Mouse (Mus musculus) left cerebral cortex, adult 11 months (tissue): ENCODE data around the gene Gltpd2.
"Not testable (repeated sequence)": the region's sequence is repeated elsewhere in the genome, so short reads cannot be mapped to it uniquely, and the experiment has no call there.

Experiments used
- DNase-seq: peaks from one replicate; pipeline ENCODE4 v3.0.0; 2022; ENCODE audit warnings: low spot score

Gene Gltpd2

DNA sequence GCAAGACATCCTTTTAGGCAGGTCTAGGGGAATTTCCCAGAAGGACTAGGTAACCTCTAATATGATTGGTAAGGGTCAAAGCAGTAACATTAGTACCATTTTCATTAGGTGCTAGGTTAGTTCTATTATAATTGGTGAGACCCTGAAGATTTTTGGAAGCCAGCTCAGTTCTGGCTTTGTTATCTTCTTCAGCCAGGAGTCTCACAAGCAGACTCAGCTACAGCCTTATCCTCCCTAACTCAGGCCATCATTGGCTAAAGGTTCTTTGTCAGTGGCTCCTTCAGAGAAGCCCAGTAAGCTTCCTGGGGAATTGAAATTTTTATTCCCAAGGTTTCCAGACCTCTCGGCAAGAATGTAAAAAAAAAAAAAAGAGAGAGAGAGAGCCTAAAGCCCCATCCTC lies 560 bp upstream of the Gltpd2 start:
- no peak for DNase-seq

DNA sequence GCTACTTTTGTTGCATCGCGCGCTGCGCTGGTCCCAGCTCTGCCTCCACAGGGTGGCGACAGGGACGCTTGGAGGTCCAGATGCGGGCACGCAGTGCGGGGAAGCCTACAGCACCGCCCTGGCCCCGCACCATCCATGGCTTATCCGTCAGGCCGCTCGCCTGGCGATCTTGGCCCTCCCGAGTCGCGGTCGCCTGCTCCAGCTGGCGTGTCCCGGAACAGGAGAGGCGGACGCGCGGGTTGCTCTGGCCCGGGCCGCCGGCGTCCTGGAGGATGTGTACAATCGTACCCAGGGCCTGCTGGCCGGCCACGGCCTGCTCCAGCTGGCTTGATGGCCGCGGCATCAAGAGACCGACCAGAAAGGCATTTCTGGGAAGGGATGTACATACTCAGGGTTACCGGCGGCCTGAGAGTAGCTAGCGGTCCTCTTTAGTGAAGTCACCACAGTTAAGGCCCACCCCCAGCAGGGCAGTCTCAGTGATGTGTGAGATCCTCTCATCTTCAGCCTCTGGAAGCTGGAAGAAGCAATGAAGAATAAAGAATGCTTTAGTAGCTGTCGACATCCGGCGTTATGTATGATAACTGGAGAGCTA lies 1.3 kb downstream of the Gltpd2 start:
- no peak for DNase-seq

DNA sequence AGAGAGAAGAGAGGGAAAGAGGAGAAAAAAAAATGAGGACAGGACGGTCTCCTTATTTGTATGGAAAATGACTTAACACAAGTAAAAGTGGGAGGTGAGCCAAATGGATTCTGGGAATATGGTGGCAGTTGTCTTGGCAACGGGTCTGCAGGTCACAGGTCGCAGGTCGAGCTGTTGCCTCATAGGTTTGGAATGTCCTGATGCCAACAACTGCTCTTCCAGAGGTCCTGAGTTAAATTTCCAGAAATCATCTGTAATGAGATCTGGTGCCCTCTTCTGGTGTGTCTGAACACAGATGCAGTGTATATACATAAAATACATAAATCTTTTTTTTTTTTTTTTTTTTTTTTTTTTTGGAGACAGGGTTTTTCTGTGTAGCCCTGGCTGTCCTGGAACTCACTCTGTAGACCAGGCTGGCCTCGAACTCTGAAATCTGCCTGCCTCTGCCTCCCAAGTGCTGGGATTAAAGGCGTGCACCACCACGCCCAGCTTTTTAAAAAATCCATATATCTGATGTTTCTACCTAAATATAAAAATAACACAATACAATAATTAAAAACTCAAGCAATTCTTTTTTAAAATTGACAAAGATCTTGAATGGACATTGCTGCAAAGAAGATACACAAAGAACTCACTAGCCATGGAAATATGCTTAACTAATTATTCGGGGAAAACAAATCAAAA lies 4.5 kb downstream of the Gltpd2 start:
- DNase-seq = not testable (repeated sequence)

DNA sequence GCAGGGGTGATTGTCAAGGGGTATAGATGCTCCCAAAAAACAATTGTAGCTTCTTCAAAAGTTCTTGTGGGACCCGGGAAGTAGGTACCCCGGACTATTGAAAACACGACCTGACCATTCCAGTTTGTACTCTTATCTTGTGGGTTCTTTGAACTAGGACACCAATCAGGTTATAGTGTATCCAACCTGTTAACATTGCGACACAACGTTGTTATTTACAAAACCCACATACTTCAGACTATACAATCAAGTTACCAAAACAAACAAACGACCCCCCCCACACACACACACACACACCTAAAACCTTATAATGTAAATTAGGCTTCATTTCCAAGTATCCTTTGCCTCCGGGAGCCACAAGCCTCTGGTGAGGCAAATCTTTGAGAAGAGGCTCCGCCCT lies 5.8 kb downstream of the Gltpd2 start:
- DNase-seq = no peak

DNA sequence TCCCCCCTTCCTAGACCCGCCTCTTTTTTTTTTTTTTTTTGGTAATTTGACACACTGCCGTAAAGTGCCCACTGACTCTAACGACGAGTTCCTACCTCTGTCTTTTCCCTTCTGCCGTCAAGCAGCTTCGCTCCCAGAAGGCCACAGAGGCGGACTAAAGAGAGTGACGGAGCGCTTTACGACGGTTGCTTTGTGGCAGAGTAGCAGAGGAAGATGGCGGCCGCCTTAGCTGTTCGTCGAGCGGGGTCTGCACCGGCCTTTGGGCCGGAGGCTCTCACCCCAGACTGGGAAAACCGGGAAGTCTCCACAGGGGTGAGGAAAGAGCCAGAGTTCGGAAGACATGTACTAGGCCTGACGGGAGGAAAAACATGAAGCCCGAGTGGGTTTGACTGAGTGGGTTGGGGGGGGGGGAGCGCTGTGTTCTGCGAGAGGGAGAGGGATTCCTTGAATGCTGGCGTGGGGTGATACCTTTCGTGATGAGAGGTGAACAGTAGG lies 6.2 kb downstream of the Gltpd2 start, which contains the start of gene Psmb6:
TSS of gene Psmb6 (plus strand) at position 184 of the 495 bp plus-strand sequence.
- peak; percentile 91 for DNase-seq

DNA sequence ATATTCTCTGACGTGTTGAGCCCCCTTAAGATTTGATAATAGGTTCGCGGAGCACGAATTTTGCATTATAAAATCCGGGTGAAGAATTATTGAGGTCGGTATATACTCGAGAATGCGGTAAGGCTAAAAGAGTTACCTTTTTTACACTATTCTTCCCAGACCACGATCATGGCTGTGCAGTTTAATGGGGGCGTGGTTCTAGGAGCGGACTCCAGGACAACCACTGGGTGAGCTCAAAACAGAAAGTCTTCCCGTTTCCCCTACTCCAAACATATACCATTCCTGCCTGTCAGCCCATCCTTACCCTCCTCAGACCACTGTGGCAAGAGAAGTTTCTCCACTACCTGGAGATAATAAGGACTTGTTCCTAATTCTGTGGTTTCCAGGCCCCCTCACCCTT lies 6.7 kb downstream of the Gltpd2 start:
- no peak for DNase-seq

DNA sequence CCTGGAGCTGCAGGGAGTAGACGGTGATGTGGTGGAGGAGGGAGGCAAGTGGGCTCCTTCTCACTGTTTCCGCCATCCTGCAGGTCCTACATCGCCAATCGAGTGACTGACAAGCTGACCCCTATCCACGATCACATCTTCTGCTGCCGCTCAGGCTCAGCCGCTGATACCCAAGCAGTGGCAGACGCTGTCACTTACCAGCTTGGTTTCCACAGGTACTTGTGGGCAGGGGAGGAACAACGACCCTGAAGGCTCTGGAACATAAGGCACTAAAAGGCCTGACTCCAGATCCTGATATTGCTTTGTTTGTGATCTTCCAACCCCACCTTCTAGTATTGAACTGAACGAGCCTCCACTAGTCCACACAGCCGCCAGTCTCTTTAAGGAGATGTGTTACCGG lies 7.2 kb downstream of the Gltpd2 start:
- DNase-seq = no peak

DNA sequence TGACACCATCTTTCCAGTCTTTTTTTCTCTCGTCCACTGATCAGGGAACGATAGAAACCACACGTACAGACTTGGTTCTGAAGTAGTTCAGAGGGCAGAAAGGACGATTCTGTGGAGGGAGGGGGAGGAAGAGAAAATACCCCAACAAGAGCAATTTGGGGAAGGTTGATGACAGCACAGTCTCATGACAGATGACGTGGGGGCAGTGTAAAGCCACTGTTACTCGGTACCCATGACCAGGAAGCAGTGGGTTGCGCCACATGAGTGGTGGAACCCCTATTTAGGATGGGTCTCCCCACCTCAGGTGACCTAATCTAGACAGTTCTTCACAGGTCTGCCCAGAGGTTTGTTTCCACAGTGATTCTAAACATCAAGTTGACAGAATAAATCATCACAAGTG lies 9.6 kb downstream of the Gltpd2 start:
- no peak for DNase-seq

DNA sequence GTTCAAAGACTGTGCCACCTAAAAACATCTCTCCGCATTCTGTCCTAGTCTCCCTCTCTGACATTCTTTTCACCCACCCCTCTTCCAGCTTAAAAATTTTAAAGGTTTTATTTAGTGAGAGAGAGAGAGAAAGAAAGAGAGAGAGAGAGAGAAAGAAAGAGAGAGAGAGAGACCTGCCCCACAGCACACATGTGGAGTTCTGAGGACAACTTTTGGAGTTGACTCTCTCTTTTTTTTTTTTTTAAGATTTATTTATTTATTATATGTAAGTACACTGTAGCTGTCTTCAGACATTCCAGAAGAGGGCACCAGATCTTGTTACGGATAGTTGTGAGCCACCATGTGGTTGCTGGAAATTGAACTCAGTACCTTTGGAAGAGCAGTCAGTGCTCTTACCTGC lies 12.1 kb downstream of the Gltpd2 start:
- not testable (repeated sequence) for DNase-seq

DNA sequence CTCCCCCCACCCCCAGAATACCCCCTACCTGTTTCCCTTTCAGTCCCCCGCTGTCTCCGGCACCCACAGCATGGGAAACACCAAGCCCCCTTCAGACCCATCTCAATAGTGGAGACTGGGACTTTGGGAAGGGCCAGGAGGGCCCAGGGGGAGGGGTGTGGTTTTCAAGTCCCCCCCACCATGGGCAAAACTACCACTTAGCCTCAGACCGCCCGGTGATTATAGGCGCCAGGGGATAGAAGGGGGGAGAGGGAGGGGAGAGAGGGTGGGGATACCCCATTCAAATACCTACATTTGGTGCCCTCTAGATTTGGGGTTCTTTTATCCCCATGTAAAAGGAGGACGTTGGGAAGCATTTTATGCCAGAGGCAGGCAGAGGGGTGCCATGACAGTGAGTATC lies 13.8 kb downstream of the Gltpd2 start, which contains the start of gene Gm40193:
TSS of gene Gm40193 (minus strand) at position 101 of the 400 bp plus-strand sequence.
- DNase-seq = no peak

DNA sequence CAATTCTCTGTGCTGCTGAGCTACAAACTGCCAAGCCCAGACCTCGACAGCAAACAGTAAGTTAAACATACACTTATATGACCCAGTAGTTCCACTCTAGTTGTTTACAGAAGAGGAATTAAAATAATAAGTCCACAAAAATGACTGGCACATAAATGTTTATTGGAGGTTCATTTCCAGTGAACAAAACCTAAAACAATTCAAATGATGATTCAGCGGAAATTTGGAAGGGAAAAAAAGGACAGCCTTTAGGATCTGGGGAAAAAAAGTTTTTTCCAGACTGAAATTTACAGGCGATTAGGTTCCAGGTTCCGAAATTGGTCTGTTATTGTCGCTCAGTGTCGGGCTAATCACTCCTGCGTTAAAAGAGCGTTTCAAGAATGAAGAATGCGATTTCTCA lies 20.4 kb downstream of the Gltpd2 start:
- no peak for DNase-seq

DNA sequence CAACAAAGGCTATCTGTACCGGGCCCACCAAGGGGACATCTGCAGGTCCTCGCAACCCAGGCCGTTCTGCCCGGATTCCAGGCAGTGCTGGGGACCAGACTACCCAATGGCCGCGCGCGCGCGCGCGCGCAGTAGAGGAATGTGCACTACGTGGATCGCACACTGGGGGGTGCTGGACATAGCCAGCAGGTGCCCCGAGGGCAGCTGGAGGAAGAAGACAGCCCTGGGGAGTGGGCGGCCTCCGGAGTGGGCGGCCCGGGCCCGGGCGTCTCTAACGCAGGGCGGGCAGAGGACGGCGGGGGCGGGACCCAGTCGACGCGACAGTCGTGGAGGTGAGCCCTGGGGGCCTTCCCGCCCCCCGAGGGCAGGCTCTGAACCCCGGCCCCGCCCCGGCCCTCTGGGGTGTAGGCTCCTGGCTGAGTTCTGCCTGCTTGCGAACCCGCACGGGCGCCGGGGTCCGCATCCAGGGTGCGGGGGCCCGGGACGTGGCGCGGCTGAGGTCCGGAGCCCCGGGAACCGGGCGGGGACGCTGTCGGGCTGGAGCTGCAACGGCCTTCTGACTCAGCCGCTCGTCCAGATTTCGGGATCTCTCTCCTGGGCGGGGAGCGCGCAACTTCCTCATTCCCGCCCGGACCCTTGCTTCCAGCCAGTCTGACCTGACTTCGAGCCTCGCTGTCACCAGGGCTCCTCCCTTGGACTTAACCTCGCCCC lies 21.0 kb downstream of the Gltpd2 start, which contains the start of gene Pld2:
TSS of gene Pld2 (plus strand) at position 188 of the 711 bp plus-strand sequence.
- peak; percentile 53 for DNase-seq

DNA sequence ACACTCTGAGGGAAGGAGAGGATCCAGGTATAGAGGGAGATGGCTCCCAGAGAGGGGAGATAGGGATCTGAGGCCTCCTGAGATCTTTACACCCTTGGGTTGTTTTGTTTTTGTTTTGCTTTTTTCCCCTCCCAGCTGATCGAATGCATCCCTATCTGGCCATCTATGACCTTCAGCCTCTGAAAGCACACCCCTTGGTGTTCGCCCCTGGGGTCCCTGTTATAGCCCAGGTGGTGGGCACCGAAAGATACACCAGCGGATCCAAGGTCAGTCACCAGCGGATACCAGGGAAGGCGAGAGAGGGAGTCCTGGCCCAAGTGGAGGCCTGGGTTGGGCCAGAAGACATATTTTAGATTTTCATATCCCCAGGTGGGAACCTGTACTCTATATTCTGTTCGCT lies 21.9 kb downstream of the Gltpd2 start:
- DNase-seq = no peak

DNA sequence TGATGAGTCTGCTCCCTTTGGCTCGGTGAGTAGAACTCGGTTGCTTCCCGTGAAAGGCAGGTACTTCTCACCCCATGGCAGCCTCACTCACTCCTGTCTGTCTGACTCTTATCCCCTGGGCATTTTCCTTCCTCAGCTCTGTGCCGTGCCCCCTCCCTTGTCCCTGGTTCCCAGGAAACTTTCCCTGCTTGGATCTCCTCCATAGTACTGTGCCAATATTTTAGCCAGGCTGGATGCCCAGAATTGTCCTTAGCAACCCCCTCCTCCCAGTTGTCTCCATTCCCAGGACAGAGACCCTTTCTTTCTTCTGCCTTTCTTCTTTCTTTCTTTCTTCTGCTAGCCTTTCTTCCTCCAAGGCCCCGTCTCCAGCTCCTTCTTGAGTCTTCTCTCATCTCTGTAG lies 22.4 kb downstream of the Gltpd2 start:
- DNase-seq = no peak

DNA sequence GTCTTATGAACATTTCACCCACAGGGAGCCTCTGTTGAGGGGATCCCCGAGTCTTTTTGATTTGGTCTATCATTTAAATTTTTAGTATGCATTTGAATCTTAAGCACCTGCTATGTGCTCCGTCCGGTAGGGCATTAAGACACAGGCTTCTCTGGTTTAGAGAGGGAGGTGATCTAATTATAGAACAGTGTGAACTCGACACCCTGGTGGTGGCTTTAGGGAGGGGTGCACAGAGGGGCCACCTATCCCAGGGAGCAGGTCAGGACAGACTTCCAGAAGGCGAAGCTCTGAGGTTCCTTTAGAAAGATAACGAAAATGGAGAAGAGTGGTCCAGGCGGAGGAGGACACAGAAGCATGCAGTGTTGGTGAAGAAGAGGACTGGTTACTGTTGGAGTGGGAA lies 25.5 kb downstream of the Gltpd2 start:
- no peak for DNase-seq

DNA sequence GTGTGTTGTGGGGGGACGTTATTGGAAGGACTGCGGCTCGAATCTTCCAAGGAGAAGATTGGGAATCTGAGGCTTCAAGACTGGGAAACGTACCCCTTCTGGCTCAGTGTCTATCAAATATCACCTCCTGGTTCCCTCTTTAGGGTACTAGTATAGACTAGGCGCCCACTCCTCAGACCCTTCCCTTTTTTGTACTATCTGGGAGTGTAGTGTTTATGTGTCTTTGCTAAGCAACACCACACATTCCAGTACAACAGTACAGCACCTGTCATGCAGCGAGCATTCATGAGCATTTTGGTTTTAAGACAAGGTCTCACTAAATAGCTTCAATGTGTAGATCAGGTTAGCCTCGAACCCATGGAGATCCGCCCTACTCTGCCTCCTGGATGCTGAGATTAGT lies 32.5 kb downstream of the Gltpd2 start:
- no peak for DNase-seq

DNA sequence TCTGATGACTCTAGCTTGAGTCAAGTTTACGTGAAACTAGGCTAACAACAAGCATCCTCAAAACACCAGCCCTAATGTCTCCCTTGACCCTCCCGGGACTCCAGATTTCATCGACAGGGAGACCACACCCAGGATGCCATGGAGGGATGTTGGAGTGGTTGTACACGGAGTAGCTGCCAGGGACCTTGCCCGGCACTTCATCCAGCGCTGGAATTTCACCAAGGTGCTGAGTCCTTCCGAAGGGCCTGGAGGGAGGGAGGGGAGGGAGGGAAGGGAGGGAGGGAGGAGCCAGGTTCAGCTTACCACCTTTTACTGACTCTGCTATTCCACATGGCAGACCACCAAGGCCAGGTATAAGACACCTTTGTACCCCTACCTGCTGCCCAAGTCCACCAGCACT lies 34.9 kb downstream of the Gltpd2 start:
- no peak for DNase-seq

DNA sequence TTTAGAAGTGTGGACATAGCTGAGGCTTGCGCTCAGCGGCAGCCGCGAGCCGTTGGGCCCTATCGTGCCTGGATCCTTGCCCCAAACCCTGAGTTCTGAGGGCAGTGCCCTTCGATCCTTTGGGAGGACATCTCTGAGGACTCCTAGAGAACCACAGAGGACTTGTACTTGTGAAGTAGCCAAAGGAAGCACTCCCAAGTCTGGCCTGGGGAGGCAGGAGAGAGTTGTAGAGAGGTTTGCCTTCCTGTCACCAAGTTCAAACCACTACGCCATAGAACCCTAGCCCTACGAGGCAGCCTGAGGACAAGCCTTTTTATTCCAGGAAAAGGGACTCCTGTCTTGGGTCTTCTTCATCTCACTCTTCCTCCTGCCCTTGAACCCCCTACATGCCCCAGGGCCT lies 38.5 kb downstream of the Gltpd2 start:
- DNase-seq = no peak

DNA sequence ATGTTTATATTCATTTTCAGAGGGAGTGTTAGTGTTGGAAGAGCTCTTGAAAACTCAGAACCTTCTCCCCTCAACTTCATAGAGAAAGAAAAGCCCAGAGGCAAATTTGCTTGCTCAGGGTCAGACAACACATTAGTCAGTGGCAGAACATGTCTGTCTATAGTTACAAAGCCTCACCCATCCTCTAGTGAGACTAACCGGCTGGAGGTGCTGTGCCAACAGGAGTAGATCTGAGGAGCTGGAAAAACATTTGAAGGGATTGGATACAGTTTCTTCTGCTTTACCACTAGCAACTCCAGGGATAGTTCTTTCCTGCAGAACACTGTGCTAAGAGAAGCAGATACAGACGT lies 42.9 kb downstream of the Gltpd2 start:
- DNase-seq = no peak

DNA sequence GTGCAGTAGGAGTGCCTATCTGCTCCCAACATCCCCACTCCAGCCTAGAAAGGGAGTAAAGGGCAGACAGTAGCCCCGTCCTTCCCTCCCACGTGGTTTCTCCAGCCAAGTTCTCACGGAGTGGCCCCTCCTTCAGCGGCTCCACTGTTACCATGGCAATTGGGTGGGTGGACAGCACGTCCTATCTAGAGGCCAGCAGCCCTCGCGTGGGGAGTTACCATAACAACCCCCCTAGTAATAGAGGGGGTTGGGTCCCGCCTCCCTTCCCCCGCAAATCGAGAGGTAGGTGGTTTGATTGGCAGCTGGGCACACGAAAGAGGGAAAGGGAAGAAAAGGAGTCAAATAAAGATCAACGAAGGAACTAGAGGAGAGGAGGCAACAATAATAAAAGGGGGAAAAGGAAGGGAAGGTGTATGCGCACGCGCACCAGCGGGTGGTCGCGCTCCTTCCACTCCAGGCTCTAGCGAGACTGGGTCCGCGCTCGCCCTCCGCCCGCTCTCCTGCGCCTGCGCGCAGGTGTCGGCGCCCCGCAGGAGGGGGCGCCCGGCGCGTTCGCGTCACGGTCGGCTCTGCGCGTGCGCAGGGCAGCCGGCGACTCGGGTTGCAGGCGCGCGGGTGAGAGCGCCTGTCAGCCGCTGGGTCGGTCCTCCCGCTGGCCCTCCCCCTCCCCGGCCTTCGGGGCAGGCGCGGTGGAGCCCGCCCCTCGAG lies 43.4 kb downstream of the Gltpd2 start, which contains the start of gene Mink1:
TSS of gene Mink1 (plus strand) at position 595 of the 708 bp plus-strand sequence.
- peak; percentile 81 for DNase-seq

DNA sequence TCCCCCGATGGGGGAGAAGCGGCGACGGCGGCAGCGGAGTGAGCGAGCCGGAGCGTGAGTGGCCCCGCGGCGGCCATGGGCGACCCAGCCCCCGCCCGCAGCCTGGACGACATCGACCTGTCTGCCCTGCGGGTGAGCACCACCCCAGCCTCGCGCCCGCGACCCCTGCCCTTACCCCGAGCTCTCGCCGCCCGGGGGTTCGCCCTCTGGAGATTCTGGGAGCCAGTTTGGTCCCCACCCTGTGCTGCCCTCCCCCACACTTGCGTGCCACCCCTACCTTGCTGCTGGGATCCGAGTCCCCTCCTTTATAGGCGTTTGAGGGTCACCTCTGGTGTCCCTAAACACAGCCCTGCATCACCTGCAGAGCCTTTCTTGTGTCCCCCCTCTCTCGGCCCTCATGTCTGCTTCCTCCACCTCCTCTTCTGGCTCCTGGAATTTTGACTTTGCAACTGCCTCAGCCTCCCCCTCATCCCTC lies 44.0 kb downstream of the Gltpd2 start:
- DNase-seq = no peak
